Mouse (Mus musculus) fibroblast of lung, adult 2 months (primary cell): ENCODE data around the gene Dcaf12.

Experiments used
- DNase-seq: peaks from one replicate; pipeline ENCODE4 v3.0.0-alpha.2; 2011; ENCODE audit warnings: low read depth

Gene Dcaf12

DNA sequence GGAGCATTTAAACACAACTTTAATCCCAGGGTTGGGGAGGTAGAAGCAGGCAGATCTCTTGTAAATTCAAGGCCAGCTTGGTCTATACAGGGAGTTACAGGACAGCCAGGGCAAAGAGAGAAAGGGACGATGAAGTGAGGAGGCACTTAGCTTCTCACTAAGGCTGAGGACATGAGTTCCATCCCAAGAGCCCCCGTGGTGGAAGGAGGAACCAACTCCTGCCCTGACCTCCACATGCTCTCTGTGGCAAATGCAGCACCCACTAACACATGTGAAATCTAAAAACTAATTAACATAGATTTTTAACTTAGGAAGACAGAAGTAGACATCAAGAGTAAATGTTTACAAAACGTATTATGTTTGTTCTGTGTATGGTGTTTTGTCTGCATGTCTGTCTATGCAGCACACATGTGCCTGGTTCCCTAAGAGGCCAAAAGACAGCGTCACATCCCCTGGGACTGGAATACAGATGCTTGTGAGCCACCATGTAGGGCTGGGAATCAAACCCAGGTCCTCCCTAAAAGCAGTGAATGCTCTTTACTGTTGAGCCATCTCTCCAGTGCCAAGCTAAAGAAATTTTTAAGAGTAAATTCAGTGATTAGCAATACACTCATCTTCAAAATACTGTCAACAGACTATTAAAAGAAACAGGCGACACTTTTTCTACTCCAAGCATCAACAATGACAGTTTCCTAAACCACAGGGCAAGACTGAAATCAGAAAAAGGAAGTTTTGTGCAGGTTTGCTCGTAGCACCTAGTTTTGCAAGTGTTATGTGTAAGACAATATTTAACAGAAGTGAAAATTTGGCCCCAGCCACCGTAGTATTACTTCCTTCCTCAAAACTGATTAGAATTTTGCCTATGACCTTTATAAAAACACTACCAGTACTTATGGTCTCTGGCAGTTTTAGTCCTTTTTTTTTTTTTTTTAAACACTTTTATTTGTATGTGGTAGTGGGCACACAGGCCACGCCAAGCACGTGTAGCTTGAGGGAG is 3.8 kb downstream of the Dcaf12 start:
- DNase-seq = no peak

DNA sequence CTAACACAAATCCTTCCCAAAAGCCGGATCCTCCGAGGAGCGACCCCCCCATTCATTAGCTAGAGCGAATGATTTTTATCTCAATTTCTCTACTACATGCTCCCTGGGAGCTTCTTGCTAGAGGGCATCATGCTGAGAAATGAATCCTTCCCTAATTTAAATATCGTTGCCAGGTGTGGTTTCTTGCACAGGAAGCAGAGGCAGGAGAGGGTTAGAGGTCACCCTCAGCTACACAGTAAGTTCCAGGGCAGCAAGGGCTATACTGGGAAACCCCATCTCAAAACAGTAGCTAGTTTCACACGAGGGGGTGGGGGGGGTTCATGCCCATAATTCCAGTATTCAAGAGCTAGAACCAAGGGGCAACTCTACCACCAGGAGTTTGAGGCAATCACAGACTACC is 7.3 kb downstream of the Dcaf12 start:
- DNase-seq = no peak

DNA sequence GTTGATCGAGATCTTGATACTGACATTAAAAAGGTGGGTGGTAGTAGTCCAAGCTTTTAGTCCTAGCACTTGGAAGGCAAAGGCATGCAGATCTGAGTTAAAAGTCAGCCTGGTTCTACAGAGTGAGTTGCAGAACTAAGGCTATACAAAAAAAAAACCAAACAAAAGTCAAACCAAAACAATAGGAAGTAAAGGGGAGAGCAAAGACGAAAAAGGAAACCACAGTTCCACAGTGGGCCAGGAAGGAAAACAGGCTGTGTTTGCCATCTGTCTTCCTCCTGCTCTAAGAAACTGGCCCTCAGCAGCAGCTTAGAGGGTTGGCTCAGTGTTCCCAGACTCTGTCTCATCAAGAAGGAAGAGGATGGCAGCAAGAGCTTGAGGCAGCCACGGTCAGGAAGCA is 10.4 kb downstream of the Dcaf12 start:
- no peak for DNase-seq

DNA sequence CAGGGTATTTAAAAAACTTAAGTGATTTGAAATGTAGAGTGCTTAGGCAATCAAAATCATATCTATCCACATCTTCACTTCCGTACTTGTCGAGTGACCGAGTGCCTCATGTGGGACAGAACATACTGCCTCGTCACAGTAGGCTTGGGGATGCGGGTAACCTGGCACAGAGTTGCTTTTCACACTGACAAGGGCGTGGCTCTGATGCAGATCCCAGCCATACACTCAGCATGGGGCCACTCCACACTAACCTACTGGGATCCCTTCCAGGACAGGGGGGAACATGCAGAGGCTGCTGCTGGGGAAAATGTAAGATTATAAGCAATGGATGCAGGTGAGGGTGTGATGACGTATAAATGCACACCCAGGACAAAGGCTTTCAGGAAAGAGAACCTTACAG is 11.0 kb downstream of the Dcaf12 start:
- no peak for DNase-seq

DNA sequence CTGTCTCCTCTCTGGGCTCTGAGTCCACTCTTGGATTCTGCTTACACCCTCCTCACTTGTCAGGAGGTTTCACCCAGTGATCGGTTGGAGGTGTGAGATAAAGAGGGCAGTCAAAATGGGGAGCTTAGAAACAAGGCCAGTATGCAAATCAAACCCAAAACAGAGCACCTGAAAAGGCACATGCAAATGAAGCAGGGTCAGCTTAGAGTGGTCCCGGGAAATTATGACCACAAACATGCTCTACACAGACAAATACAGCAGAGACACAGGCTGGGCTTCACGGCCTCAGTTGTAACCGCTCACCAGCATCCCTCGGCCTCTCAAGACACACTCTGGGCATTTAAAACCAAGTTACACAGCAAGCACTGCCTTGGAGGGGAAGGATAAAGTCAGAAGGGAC is 15.7 kb downstream of the Dcaf12 start:
- DNase-seq = no peak

DNA sequence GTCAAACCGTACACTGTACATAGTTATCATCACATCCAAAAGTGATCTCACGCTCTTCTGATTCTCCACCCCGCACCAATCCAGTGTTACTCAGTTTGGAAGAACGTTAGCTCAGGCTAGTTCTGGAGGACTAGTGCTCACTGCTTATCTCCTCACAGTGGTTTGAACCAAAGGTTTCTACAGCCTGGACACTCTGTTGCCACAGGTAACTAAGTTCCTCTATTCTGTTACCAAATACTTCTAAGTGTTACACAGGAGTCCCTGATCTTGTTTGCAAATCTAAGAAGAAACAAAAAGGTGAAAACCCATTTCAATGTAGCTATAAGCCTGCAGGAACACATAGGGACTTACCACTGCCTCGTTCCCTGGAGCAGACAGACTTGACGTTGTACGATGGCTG is 18.7 kb downstream of the Dcaf12 start:
- no peak for DNase-seq

DNA sequence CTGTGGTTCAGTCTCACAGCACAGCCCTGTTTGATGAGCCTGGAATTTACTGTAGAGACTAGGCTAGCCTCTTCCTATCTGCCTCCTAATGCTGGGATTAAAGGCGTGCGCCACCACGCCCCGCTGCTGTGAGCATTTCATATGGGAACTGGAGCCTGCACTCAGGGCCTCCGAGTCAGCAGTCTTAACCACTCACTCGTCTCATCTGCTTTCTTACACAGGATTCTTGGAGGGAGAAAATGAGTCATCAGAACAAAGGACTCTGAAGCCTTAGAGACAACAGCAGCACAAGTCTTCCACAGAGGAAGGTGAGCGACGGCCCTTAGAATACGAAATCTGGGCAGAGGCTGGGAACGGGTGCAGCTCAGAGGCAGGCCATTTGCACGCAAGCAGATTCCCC is 19.2 kb downstream of the Dcaf12 start:
- no peak for DNase-seq

DNA sequence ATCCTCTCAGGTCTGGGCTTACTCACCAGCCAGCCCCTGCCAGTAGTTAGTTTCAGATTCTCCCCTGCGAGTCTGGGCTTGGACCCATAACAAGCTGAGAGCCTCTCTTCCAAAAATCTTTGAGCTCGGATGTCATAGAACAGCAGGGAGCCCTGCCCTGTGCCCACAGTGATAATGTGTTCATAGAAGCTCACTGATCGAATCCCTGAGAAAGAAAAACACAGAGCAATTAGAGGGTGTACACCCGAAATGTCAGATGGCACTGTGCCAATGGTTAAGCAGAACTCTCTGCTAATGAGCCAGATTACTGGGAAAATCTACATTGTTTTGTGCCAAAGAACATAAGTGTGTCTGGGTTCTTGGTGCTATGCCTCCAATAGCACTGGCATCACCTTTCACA is 20.8 kb downstream of the Dcaf12 start:
- DNase-seq = no peak

DNA sequence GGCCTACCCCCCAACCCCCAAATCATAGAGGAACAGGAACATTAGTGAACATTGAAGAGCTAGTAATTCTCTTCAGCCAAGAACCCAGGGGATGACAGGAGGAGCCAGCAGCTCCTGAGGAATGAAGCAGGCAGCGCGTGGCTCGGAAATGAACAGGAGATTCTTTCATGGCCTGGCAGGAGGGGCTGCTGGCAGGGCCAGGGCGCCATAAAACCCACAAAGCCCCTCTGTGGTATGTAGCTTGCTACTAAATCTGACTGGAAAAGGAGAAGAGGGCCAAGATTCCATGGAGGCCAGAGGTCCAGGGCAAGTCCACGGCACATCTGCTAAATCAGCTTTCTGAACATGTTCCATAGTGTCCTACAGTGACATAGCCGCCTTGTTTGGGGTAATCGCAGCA is 24.9 kb downstream of the Dcaf12 start:
- DNase-seq = no peak

DNA sequence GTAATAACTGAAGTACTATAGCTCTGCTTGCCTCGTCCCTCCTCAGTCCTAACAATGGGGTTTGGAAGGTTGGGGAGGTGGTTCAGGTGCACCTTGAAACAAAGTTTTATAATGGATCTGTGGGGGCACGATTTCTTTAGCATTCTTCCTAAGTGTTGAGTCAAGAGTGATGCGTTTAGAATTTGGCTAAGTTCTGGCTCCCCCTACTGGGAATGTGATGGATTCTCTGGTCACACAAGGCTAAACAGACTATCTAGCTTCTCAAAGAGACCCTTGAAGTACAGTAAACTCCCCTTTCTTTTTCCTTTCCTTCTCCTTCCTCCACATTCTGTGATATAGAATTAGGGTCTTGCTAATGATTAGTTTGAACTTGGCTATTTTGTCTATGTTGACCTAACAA is 28.3 kb downstream of the Dcaf12 start:
- no peak for DNase-seq

DNA sequence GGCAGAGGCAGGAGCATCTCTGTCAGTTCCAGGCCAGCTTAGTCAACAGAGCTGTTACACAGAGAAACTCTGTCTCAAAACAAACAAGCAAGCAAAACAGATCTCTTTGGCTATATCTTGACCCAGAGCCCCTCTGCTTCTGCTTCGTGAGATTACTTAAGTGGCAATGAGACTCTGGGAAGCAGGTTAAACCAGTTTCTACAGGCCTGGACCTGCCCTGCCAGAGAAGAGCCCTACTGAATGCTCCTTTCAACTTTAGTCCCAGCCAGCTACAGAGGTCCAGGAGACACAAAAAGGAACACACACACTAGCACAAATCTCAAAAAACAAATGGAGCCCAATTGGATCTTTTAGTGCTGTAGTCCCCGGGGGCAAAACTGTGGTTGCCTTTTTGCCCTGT is 30.6 kb downstream of the Dcaf12 start:
- no peak for DNase-seq

DNA sequence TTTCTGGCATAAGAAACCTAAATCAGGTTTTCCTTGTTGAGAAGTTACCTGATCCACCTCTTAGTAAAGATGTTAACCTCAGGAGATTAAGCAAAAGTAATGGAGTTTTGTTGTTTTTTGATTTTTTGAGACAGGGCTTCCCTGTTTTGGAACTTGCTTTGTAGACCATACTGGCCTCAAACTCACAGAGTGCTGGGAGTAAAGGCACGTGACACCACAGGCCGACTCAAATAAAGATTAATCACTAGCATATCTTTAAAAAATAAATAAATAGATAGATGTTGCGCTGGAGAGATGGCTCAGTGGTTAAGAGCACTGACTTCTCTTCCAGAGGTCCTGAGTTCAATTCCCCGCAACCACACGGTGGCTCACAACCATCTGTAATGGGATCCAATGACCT is 38.8 kb downstream of the Dcaf12 start:
- no peak for DNase-seq

DNA sequence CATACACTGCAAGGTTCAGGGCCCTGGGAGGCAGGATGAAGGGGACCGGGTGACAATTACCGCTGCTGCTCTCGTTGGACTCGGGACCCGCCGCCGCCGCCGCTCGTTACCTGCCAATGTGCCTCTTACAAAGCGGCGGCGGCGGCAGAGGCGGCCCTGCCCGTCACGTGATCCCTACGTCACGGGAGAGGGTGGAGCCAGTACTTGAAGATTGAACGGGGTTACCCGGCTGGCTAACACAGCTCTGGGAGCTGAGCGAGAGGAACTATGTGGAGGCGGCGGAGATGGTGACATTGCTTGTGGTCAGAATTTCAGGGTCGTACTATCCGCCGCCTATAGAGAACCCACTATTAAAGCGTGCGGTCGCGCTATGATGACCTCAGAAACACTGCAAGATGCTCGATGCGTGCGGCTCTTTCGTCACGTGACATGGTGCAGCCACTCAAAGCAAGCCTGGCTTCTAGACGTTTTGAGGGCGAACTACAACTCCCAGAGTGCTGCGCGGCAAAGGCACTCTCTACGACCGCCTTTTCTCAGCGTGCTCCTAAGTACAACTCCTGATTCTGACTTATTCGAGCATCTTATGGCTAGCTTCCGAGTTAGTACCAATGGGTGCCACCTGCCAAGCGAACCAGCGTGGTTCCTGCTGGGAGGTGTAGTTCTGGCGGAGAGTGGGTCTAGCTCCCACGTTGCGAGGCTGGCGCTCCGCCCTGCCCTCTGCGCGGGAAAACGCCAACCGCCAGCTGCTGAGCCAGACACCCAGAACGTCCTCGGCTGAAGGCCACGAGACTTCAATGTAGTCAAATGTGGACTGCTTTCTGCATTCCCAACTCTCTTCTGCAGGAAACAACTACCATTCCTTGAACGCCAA is 39.5 kb downstream of the Dcaf12 start, which contains the start of gene Ubap2:
Gene Ubap2, minus strand, starts transcription at position 165 of the 871 bp plus-strand sequence.
- peak; percentile 97 for DNase-seq

DNA sequence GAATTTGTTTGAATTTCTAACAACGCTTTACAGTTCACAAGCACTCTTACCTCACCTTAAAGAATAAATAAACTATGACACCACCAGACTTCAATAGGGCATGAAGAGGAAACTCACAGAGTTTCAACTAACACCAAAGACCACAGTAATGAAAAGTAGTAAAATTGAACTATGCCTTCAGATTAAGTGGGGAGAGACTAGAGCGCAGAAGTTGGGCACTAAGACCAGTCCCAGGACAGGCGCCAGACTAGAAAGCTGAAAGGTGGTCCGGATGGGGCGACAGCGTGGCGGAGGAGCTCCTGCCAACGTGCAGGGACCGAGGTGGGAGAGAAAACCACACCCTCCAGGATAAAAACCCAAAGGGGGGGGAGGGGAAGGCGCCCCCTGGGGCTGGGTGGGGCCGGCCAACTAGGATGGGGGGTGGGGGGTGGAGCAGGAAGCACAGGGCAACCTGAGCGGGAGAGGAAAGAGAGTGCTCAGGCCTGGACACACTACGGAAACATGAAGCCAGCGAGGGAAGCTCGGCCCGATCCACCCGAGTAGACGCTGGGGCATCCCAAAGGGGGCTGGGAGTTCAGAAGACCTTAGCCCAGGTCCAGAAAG is 40.2 kb downstream of the Dcaf12 start:
- no peak for DNase-seq

DNA sequence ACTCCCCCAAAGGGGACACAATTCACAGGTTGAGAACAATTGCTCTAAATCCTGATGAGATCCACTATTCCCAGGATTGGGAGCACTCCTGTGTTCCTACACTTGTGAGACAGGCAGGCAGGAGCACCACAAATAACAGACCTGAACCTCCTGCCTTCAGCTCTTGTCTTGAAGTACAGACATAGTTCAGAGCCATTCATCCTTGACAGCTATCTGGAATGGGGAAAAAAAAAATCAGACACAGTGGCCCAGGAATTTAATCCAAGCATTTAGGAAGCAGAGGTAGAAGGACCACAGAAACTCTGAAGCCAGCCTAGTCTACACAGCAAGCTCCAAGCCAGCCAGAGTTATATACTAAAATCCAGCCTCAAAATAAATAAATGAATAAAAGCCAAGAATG is 46.6 kb downstream of the Dcaf12 start:
- DNase-seq = no peak

DNA sequence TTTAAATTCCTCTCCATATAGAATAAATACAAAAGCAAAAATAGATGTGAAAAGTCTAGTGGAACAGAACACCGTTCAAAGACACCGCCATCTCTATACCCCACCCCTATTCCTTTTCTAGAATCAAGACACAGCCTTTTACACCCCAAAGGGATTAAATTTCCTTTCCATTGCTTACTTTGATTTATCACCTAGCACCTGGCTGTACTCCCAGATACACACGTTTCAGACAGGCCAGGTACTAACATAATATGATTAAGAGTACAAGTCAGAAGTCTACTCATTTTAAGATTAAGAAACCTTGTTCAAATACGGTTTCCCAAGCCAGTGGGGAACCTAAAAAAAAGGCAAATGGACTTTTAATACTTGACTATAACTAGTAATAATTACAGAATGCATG is 48.3 kb downstream of the Dcaf12 start:
- no peak for DNase-seq

DNA sequence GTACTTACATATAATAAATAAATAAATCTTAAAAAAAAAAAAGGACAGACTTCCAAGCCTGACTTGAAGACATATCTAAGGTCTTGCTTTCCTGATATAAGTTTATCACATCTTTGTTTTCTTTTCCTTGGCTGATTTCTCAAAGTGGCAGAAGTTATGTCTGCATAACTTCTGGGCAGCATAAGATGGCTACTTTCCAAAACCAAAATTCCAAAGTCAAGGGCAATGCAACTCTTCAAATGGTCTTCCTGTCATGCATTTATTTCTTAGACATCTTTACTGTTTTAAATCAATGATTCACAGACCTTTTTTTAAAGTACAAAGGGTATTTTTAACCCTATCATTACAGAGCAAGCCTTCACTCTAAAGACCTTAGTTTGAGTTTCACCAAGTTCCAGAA is 54.0 kb downstream of the Dcaf12 start:
- no peak for DNase-seq

DNA sequence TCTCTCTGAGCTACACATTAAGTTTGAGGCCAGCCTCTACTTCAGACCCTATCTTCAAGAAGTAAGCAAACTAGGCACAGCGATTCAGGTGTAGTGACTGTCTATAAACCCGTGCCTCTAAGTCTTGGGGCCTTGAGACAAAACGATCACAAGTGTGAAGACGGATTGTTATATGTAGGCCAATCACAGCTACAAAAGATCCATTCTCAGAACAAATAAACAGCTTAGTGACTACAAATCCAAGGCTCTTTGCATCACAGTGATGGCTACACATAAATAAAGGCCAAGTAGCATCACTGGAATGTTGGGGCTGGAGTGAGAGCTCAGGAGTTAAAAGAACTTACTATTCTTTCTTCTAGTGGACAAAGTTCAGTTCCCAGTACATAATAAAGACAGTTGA is 55.7 kb downstream of the Dcaf12 start:
- no peak for DNase-seq

DNA sequence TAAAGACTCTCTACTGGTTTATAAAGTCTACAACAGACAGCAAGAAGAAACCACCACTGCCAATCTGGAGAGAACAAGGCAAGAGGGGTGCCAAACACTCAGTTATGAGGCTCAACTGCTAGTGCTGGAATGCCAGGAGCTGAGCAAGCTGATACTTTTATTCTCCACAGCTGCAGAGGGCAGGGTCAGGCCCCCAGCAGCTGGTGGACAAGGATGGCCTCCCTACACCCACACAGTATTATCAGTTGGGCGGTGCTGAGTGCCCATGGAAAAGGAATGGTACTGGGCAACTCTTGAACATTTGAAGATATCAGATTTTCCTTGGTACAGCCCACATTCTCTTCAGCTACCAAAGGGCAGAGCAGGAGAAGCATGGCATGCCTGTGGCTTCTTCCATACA is 56.9 kb downstream of the Dcaf12 start:
- DNase-seq = no peak

DNA sequence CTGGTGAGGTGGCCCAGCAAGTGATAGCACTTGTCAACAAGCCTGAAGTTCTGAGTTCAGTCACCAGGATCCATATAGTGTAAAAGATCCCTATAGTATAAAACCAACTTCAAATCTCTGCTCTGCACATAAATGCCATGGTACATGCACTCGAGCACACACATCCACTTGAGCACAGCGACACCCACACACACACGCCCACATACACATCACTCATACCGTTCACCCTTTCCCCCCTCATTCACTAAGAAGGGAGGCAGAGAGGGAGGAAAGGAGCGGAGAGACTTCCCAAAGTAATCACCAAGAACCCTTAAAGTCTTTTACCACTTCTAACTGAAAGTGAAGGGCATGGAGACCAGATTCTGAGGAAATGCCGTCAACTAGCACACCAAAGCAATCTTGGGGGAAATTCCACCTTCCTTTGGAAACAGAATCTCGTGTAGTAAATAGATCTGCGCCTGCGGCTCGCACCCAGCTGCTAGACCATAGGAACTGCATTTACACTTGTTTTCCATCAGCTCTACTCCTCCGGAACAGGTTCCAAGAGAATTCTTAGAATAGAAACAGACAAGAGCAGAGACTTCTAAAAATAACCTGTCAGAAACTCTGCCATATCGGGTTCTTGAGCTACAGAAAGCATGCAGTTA is 59.0 kb downstream of the Dcaf12 start:
- no peak for DNase-seq

DNA sequence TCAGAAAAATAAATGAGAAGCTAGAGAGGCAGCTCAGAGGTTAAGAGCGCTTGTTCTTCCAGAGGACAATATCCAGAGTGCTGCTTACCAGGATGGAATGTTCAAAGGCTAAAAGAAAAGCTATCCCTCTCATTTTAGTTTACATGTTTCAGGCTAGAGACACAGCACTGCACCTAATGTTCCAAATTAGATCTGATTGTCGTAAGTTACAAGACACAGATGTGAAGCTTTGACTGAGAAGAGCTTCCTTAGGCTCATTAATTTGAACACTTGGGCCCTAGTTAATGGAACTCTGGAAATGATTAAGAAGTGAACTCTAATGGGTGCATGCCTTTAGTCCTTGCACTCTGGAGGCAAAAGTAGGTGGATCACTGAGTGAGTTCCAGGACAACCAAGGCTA is 60.9 kb downstream of the Dcaf12 start:
- DNase-seq = no peak

DNA sequence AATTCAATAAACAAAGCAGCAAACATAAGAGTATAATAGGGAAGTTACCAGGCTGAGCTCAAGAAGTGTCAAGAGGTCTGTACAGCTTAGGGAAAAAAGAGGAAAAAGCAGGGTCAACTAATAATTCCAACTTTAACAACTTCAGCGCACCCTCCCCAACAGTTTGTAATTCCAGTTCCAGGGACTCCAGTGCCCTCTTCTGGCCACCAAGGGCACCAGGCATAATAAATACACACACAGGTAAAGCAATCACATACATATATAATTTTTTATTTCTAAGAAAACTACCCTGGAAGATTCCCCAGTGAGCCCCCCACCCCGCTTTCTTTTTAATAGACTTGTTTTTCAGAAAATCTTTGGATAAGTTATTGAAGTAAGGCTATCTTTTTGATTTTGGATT is 69.3 kb downstream of the Dcaf12 start:
- DNase-seq = no peak
